Mouse (Mus musculus) retina, adult 2 months (tissue): ENCODE data around the gene Dnajb13.

Experiments
- DNase-seq: peaks from one replicate; pipeline ENCODE4 v3.0.0-alpha.2; 2012; ENCODE audit warnings: low read depth, low spot score

Gene Dnajb13

GRCm38 (mm10) chr7:100458153-100458552 lies 56.6 kb downstream of the Dnajb13 start:
- DNase-seq: no peak
